1 mouse cellular context compared by ENCODE assay signal in the genomic region with DNA sequence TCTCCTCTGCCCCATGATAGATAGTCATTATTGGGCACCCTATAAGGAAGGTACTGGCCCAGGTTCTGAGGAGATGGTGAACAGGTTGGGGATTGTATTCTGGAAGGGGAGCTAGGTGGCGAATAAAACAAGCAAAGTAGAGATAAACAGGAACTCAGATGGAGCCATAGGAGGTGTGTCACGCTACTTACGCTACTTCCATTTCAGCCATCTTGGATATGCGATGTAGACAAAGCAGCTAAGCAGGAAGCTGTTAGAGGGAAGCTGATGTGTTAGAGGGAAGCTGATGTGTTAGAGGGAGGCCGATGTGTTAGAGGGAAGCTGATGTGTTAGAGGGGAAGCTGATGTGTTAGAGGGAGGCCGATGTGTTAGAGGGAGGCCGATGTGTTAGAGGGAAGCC.
TF ChIP-seq lines count a peak whose summit lies in the region.

No protein-coding gene starts in this region.

TF ChIP-seq in CH12.LX, 34 proteins besides CTCF, POLR2A, EP300 and RAD21:
- 0 out of 2 replicates have a peak, but pooled peaks have one; percentile 23 for TF ChIP-seq CHD1 (IDR thresholded peaks at IDR 0.05; ENCODE audit: low read depth, low read length)
- peak; percentile 52; the same call in 1 of the 2 replicates for TF ChIP-seq TCF12 (IDR thresholded peaks at IDR 0.05; ENCODE audit: low read depth, low read length)
- peak; percentile 43; the same call in 1 of the 2 replicates for TF ChIP-seq NRF1 (IDR thresholded peaks at IDR 0.05; ENCODE audit: low read depth, low read length)
- peak; percentile 50; the same call in 1 of the 2 replicates for TF ChIP-seq ELF1 (IDR thresholded peaks at IDR 0.05; ENCODE audit: low read depth, low read length)
- TF ChIP-seq NELFE (IDR thresholded peaks at IDR 0.05; ENCODE audit: low read depth, low read length), result peak; percentile 70
- peak; percentile 78 for TF ChIP-seq TBP (conservative IDR thresholded peaks at IDR 0.05; ENCODE audit: low read depth, low read length)
- TF ChIP-seq HCFC1 (IDR thresholded peaks at IDR 0.05; ENCODE audit: low read depth, low read length), result peak; percentile 57
- peak; percentile 67 for TF ChIP-seq SIN3A (IDR thresholded peaks at IDR 0.05; ENCODE audit: low read length)
TF ChIP-seq in CH12.LX: peak in this region for 8; not testable (repeated sequence) for 26.
